Mouse (Mus musculus): ENCODE measurements around the gene Esf1. TPM values are rescaled to one million over a fixed set of nuclear protein-coding genes. Genes with fewer than 3 reads are reported as not detected.

The Esf1 gene
- total RNA-seq (2023), result 28.7 to 41.5 TPM (median 31.7 TPM) in 4 replicates

GRCm38 (mm10) chr2:140170127-140170802, at the start of gene Esf1, which contains the start of gene Ndufaf5:
Gene Esf1 (minus strand): TSS chr2:140170564.
Gene Ndufaf5 (plus strand): TSS chr2:140170649.

GRCm38 (mm10) chr2:140151743-140152142, 18.6 kb downstream of the Esf1 start, which contains the start of gene Gm17374:
Gene Gm17374 (plus strand): TSS chr2:140152043.

Other genes with a start within 250 kb of the Esf1 start
- 8.5 to 13.2 TPM (median 10.5 TPM) in 4 replicates for gene Tasp1, start 103.8 kb downstream of the Esf1 start, total RNA-seq (2023)
- not detected in 4 replicates for gene Gm17374, start 18.5 kb downstream of the Esf1 start, total RNA-seq (2023)
- 10.7 to 14.3 TPM (median 11.3 TPM) in 4 replicates for gene Ndufaf5, start 85 bp upstream of the Esf1 start, total RNA-seq (2023)
- not detected in 4 replicates for gene Sel1l2, start 219.1 kb upstream of the Esf1 start, total RNA-seq (2023)
- gene Macrod2, start 224.7 kb upstream of the Esf1 start, total RNA-seq (2023), result not detected in 4 replicates